Mouse (Mus musculus): ENCODE results near the gene Setd7.
A peak's percentile ranks its signal among the peaks of the same experiment; 100 is the strongest.
"Not testable (repeated sequence)": the region's sequence is repeated elsewhere in the genome, so short reads cannot be mapped to it uniquely, and the experiment has no call there.

Gene Setd7

DNA sequence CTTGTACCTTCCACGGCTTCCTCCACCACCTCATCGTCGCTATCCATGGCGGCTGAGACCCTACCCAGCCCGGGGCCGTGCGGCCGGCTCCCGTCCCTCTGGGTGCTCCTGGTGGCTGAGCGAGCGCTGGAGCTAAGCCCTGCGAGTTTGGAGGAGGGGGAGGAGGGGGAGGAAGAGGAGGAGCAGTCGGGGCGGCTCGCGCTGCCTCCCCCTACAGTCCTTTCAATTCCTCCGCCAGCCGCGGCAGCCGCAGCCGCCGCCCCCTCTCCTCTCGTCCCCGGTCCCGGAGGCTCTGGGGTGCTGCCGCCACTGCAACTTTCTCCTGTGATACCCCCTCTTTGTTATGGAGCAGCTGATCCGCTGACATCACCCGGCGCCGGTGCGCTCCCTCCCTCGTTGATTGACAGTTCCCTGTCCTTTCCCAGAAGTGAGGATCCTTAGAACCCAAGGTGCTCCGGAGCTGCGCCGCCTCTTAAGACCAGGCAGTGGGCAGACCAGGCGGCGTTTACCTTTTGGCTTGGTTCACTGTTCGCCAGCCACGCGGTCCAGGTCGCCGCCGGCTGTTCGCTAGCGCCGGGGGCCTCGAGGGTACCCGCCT is at the start of gene Setd7:
TSS of gene Setd7 (minus strand) at position 369 of the 598 bp plus-strand sequence.
- DNase-seq (ENCODE audit: low spot score) = peak; percentile 87

DNA sequence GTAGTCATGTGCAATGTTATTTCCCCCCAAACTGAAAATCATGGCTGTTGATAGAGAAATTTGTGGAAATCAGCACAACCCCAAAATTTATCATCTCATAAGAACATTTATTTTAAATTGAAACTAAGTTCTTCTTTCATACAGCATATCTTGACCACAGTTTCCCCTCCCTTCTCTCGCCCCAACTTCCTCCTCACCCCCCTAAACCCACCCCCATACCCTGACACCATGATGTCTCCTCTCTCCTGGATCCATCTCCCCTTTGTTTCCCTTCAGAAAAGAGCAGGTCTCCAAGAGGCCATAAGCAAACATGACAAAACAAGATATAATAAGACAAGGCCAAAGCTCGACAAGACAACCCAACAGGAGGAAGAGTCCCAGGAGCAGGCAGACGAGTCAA is 43.8 kb upstream of the Setd7 start:
- no peak for DNase-seq (ENCODE audit: low spot score)

DNA sequence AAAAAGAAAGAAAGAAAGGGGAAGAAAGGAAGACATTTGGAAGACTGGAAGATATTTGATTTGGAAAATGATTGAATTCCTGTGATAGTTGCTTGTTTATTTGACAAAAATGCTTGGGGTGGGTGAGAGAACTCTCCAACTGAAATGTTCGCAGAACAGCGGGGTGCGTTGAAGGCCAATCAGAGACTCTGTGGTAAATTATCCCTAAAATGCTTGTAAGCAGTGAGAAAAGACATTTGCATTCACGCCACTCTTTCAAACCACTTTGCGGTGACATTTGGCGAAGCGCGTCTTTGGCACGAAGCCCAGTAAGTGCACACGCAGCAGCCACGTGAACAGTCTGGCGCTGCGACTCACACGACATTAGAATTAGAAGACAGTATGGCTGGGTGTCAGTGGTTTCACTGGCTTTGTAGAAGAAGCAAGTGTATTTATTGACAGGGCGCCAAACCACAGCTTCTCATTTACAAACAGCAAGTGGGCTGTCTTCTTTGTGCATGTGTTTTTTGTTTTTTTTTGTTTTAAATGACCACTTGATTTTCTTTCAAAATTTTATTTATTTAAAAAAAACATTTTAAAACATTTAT is 43.1 kb upstream of the Setd7 start:
- DNase-seq (ENCODE audit: low spot score) = no peak

DNA sequence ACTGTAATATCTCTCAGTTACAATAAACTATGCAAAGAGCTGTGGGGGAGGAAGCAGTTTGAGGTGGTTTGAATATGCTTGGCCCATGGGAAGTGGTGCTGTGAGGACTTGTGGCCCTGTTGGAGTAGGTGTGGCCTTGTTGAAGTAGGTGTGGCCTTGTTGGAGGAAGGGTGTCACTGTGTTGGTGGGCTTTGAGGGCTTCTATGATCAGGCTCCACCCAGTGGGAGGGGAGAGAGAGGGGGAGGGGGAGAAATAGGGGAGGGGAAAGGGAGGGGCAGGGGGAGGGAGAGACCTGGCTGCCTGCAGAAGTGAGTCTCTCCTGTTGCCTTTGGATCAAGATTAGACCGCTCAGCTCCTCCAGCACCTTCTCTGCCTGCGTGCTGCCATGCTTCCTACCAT is 40.8 kb upstream of the Setd7 start:
- DNase-seq (ENCODE audit: low spot score) = no peak

DNA sequence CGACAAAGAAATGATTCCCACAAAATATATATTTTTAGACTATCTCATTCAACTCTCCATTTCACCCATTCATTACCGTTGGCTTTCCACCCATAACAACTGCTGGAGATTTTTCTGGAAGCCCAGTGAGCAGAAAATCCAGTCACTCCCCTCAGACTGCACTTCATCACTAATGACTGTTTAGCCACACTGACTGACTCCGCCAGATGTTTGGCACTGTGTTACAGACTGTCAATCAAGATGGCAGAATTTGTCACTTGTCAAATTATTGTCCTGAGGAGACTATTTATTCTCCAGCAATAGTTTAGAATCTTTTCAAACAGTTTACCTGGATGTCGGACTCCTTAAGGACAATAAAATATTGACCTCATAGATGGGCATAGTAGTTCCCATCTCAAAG is 40.0 kb upstream of the Setd7 start:
- no peak for DNase-seq (ENCODE audit: low spot score)

DNA sequence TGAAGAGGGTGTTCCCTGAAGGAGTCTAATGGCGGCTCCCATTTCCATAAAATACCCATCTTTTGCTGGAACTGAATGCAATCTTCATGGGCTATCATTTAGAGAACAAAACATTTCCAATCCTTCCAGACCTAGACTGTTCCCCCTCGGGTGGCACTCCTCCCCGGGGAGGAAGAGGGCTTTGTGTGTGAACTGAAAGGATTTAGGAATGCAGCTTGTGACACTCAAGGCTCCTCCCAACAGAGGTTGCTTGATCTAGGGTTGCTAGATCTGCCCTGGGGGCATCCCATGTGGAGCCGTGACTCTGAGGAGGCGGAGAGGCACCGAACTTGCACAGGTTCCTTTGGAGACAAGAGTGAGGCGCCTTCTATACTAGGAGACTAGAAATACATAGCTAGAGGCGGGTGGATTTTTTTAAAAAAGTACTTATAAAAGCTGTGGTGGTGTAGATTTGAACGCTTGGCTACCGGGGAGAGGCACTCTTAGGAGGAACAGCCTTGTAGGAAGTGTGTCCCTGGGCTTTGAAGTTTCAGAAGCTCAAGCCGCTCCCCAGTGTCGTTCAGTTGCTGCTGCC is 38.5 kb upstream of the Setd7 start:
- DNase-seq (ENCODE audit: low spot score) = no peak

DNA sequence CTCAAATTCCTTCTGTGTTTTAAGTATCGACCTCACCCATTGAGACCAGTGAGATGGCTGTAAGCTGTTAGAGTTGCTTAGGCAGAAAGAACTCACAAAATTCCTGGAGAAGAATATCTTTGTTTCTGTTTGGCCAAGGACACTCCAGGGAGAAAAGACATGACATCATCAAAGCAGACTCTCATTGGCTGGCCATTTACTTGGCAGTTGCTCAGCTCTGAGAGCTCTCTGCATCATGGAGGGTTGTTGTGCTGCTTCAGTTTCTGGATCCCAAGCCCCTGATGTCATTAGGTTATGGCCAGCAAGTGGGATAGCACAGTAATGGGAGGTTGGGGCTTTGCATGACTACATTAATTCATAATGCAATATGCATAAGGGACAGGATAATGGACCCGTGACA is 35.9 kb upstream of the Setd7 start:
- DNase-seq (ENCODE audit: low spot score) = no peak

DNA sequence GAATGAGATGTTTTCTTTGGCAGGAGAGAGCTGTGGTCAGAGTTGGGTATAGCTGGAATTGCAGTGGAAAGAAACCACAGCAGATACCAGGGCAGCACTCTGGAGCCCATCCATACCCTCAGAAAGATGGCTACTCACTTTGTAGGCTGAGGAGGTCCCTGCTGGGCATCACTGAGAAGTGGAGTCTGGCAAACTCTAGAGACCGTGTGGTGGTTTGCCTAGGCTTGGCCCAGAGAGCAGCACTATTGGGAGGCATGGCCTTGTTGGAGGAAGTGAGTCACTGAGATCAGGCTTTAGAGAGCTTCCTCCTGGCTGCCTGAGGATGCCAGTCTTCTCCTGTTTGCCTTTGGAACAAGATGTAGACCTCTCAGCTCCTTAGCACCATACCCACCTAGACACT is 32.8 kb upstream of the Setd7 start:
- DNase-seq (ENCODE audit: low spot score) = no peak

DNA sequence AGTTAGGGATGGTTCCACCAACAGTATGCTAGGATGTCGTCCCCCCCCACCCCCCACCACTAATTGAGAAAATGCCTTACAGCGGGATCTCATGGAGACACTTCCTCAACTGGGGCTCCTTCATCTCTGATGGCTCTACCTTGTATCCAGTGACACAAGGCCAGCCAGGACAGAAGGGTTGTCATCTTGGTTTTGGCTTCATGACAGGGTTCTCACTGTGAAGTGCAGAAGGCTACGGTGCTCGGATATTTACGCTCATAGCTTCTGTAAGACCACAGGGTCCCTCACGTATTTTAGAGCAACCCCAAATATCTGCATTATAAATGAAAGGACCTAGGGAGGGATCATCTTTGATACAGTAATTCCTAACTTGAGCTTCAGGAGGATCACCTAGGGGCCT is 30.9 kb upstream of the Setd7 start:
- DNase-seq (ENCODE audit: low spot score) = no peak

DNA sequence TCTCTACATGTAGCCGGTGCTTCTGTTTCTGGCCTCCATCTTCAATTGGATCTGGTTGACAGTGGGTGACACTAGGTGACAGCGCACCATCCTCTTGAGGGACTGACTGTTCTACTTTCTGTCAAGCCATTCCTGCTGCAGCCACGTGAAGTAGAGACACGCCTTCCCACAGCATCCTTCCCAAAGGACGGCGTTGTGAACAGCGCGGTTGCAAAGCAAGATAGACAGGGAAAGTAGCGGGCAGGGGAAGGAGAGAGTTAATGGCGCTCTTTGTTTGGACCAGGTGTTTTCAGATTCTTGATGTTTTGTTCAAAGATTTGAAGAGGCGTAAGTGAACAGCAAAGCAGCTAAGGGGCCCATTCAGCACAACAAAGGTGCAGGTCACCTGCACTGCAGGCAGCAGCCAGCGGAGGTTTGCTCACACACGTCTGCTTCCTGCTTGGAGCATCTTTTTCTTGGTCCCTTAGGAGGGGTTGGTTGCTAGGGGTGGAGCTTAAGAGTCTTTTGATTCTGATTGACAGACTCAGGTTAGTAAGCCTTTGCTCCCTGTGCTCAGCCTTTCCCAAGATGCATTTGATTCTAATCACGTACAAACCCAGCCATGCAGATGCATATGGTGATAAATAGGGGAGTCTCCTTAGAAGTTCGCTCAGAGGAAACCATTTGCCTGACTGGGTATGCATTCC is 29.7 kb upstream of the Setd7 start:
- DNase-seq (ENCODE audit: low spot score) = no peak

DNA sequence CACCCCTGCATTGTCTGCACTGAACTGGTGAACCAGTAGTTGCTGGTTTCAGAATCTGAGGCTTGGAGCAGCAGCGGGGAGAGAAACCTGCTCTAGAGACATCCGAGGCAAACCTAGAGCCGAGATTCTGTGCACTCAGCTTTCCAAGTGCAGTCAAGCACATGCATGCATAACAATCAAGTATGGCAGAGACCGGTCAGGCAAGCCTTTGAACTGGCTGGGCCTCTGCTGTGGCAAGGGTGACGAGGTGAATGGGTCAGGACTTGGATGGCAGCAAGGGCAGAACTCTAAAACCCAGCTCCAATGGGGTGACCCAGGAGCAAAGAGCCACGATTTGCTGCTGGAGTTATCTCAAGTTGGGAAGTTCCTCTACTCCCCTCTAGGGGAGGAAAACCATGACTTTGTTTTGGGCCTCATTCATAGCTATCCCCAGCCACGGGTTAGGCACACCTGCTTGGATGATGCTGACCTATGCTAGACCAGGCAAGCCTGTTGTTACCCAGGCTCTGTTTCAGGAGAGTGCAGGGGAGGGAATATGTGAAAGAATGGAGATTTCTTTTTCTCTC is 27.1 kb upstream of the Setd7 start:
- no peak for DNase-seq (ENCODE audit: low spot score)

DNA sequence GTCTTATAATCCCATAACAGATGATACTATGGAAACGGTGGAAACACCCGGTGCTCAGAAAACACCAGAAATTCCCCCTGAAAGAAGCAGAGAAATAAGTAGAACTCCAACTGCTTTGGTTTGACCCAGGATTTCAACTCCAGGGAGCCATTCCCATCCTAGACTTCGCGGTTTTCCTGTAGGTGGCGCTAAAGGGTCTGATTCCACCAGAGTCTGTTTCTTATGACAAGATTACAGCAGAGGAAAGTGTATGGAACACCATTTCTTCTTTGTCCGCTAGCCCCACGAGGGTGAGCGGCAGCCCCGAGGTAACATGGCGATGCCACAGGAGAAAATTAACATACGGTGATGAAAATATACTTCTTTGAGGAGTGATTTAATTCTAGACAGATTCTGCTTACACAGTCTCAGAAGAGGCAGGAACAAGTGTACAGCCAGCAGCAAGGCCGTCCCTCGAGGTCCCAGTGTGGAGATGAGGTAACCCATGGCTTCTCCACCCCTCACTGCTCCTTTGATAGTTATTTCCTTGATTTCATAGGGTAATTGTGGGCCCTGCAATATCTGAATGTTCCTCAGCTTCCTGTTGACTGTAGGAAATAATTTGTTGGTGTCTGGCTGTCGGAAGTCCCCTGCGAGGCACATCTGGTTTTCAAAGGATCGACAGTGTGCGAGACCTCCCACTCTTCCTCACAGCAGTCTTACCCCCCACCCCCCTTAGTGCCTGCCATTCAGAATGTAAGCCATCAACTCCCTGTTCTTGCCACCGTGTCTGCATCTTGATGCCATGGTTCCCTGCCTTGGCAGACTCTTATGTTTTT is 23.1 kb upstream of the Setd7 start:
- peak; percentile 86 for DNase-seq (ENCODE audit: low spot score)

DNA sequence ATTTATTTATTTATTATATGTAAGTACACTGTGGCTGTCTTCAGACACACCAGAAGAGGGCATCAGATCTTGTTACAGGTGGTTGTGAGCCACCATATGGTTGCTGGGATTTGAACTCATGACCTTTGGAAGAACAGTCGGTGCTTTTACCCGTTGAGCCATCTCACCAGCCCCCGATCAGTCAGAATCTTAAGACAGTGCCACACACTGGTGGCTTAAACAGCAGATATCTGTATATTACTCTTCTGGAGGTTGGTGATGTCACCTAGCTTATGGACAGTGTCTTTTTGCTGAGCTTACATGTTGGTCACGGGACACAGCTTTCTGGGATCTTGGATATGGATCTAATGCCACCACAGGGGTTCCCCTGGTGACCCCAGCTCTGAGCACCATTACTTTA is 18.6 kb upstream of the Setd7 start:
- not testable (repeated sequence) for DNase-seq (ENCODE audit: low spot score)

DNA sequence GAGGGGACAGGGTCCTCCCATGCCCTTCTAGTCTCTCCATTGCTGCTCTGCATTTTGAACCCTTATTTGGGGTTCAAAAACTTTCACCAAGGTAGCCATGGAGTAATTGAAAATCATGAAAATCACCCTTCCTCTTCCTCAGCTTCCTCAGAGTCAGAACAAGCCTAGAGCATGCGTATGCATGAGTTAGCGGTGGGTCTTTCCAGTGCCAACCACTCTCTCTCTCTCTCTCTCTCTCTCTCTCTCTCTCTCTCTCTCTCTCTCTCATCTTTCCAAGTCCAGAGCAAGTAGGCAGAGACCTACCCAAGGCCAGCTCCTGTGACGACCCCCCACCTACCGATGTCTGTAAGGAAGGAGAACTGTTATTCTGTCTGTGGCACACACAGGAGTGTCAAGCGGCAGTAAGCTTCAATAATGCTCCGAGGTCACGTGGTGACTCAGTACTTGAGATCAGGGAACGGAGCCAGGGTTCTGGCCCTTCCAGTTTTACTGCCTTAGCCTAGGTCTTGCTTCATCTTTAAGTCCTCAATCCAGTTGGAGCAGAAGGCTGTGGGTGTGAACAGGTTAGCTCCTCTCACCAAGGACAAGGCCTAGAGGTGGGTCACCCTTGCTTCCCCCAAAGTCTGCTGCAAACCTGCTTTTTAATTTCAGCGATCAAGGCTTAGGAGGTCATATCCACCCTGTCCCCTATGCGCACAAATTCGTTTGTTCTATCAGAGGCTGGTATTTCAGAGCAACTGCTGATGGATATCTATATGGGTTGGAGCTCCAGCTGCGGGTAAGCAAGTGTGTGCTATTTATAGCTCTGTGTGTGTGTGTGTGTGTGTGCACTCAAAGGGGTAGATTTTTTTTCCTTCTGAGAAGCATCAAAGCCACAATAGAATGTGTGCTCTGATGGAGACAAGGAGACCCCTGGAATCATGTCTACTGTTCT is 17.4 kb upstream of the Setd7 start:
- DNase-seq (ENCODE audit: low spot score) = peak; percentile 90

DNA sequence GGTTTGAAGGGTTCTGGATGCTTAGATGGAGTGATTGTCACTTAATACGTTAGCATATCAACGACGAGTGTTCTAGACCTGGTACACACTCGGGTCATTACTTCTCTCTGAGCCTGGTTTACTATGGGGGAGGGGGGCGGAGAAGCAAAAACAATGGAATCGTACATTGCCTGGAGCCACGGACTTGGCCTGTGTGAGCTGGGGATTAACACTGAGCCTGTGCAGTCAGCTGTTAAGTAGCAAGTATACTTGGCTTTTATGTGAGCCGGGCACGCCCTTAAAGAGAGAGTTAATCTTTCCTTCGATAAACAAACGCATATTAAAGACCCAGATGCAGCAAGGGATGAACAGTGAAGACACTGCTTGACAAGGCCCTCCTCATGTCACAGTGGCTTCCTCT is 16.7 kb upstream of the Setd7 start:
- no peak for DNase-seq (ENCODE audit: low spot score)

DNA sequence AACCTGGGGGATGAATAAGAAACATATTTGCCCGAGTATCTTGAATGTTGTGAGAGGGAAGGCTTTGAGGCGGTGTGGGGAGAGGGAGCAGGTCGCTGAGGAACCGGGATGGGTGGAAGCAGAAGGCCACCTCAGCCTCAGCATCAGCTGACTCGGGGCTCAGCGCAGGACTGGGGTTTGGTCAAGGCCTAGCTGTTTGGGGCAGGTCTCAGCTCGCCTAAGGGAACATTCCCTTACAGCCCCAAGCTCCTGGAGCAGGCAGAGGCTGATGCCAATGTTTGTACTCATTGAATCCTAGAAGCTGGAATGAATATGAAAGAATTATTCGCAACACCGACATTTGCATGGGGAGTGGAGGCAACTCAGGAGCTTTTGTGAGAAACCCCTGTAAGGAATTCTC is 13.2 kb upstream of the Setd7 start:
- no peak for DNase-seq (ENCODE audit: low spot score)

DNA sequence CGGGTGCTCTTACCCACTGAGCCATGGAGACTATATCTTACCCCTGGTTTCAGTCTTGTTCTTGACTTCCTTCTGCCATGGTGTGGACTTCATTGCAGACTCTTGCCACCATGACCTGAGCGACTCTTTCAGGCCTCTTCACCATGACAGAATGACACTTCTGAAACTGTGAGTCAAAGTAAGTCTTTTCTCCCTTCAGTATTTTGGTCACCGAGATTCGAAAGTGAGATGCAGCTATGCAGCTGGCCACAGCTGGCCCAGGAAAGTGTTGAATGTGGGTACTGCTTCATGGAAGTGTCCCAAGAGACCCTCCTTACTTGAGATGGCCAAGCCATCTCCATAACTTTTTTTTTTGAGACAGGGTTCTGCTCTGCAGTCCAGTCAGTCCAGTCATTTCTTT is 9.5 kb upstream of the Setd7 start:
- no peak for DNase-seq (ENCODE audit: low spot score)

DNA sequence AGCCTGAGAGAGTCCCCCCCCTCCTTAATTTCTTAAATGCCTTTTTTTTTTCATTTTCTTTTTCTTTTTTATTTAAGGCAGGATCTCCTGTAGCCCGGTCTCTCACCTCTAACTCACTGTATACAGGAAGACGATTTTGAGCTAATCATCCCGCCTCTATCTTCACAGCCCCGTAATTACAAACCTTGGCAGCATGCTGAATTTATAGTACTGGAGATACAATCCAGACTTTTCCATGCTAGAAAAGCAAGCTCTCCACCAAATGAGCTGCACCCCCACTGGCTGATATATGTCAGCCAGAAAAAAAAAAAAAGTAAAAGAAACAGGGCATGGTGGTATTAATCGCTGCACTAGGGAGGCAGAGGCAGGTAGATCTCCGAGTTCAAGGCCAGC is 1.3 kb upstream of the Setd7 start:
- DNase-seq (ENCODE audit: low spot score) = no peak

DNA sequence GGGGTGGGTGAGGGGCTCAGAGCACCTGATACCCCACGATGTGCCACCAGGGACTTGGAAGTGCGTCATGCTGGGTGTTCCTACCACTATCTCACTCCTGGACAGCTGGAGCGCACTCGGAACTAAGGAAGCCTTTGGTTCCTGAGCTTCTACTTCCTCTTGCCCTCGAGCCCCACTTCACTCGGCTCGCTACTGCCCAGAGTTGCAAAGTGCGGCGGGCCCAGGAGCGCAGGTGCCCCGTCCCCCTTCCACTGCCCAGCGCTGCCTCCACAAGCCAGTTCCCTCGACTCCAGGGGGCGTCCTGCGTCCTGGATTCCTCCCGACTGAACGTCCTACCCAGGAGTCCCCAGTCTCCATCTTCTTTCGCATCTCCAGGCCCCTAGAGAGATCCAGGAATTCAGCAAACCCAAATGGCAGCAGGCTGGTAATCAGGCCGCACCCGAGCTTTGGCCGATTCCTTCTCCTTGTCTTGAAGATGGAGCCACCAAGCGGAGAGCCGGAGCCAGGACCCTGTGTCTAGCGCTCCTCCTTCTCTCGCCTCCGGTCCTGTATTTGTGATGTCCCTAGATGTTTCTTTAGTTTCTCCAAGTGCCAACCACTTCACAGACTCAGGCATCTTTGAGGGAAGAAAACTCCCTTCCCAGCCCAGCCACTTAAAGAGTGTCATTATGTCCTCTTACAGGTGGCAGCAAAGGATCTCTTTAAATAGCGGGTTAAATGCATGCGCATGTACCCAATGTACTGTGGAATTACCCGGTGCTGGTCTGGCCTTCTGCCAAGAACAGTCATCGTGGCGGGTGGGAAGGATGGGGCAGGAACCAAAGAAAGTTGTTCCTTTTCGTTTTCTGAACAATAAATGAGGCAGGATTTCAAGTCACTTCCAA is 672 bp upstream of the Setd7 start:
- DNase-seq (ENCODE audit: low spot score) = peak; percentile 56
